Mouse (Mus musculus) MN1 (cell line): ENCODE data around the gene Dbndd2.

Source experiments
- DNase-seq: peaks from one replicate; pipeline ENCODE4 v3.0.0-alpha.2; 2016; ENCODE audit warnings: low spot score

Dbndd2 gene

GRCm38 (mm10) chr2:164500511-164500910, 14.6 kb downstream of the Dbndd2 start:
- DNase-seq: peak; percentile 88

GRCm38 (mm10) chr2:164504919-164505318, 19.0 kb downstream of the Dbndd2 start:
- no peak for DNase-seq

GRCm38 (mm10) chr2:164505619-164506347, 19.9 kb downstream of the Dbndd2 start:
- DNase-seq: no peak

GRCm38 (mm10) chr2:164507811-164508210, 21.9 kb downstream of the Dbndd2 start:
- DNase-seq: no peak

- DNase-seq: no peak
Observed at GRCm38 (mm10) chr2:164510621-164511190, 24.8 kb downstream of the Dbndd2 start.

- DNase-seq: no peak
Observed at GRCm38 (mm10) chr2:164512121-164512909, 26.4 kb downstream of the Dbndd2 start.

- DNase-seq: no peak
Observed at GRCm38 (mm10) chr2:164513389-164513788, 27.5 kb downstream of the Dbndd2 start.

- no peak for DNase-seq
Observed at GRCm38 (mm10) chr2:164514916-164515315, 29.0 kb downstream of the Dbndd2 start.

- DNase-seq: peak; percentile 78
Observed at GRCm38 (mm10) chr2:164515897-164516296, 30.0 kb downstream of the Dbndd2 start.

- no peak for DNase-seq
Observed at GRCm38 (mm10) chr2:164516592-164516991, 30.7 kb downstream of the Dbndd2 start.

- DNase-seq: peak; percentile 59
Observed at GRCm38 (mm10) chr2:164517485-164518221, 31.7 kb downstream of the Dbndd2 start.

GRCm38 (mm10) chr2:164518266-164519170, 32.6 kb downstream of the Dbndd2 start:
- peak; percentile 84 for DNase-seq

- no peak for DNase-seq
Observed at GRCm38 (mm10) chr2:164519171-164519526, 33.2 kb downstream of the Dbndd2 start.

- DNase-seq: peak; percentile 62
Observed at GRCm38 (mm10) chr2:164520782-164521181, 34.9 kb downstream of the Dbndd2 start.

GRCm38 (mm10) chr2:164521841-164522240, 35.9 kb downstream of the Dbndd2 start:
- no peak for DNase-seq

GRCm38 (mm10) chr2:164522280-164522679, 36.4 kb downstream of the Dbndd2 start:
- no peak for DNase-seq

- no peak for DNase-seq
Observed at GRCm38 (mm10) chr2:164523301-164523773, 37.4 kb downstream of the Dbndd2 start.

GRCm38 (mm10) chr2:164528557-164528956, 42.7 kb downstream of the Dbndd2 start:
- no peak for DNase-seq

- DNase-seq: peak; percentile 78
Observed at GRCm38 (mm10) chr2:164531169-164531568, 45.3 kb downstream of the Dbndd2 start.

- no peak for DNase-seq
Observed at GRCm38 (mm10) chr2:164534315-164534714, 48.4 kb downstream of the Dbndd2 start.

- DNase-seq: no peak
Observed at GRCm38 (mm10) chr2:164537003-164537402, 51.1 kb downstream of the Dbndd2 start.
